Mouse (Mus musculus): ENCODE data around the gene Olfr353. TPM values are rescaled to one million over a fixed set of nuclear protein-coding genes. Genes with fewer than 3 reads are reported as not detected.

The Olfr353 gene
- not detected in 2 replicates for polyA plus RNA-seq (2015; fragmentation: Nextera tagmentation; extraction: Ambion mirVana)

GRCm38 (mm10) chr2:36892836-36893235, at the start of gene Olfr353:
TSS of gene Olfr353 (minus strand) at chr2:36892936.
- no peaks in the 10 kb centered on the region for H3K4me1 ChIP-seq (replicated peaks)
- no peak within 1 kb of the TSS for H3K27ac ChIP-seq (replicated peaks)
- no peak within 1 kb of the TSS for H3K9ac ChIP-seq
- no peak for ATAC-seq (ENCODE audit: insufficient read depth)
- H3K9me3 ChIP-seq (replicated peaks) = no peaks in the 10 kb centered on the region
- H3K27me3 ChIP-seq = no peaks in the 10 kb centered on the region
- no peak within 1 kb of the TSS for H3K4me2 ChIP-seq
- H3K36me3 ChIP-seq (replicated peaks) = no peaks in the 10 kb centered on the region
- no peak within 1 kb of the TSS for H3K4me3 ChIP-seq (replicated peaks)

- H3K9ac ChIP-seq = no peak within 1 kb of the TSS
- 53% methylated on average over 2 of the region's 2 CpGs for WGBS (ENCODE audit: insufficient replicate concordance)
- no peaks in the 10 kb centered on the region for H3K9me3 ChIP-seq (replicated peaks)
- no peak within 1 kb of the TSS for H3K27ac ChIP-seq (replicated peaks)
- H3K36me3 ChIP-seq (replicated peaks) = no peaks in the 10 kb centered on the region
- H3K4me3 ChIP-seq (replicated peaks) = no peak within 1 kb of the TSS
- no peaks in the 10 kb centered on the region for H3K4me1 ChIP-seq (replicated peaks)
- H3K4me2 ChIP-seq = no peak within 1 kb of the TSS
- no peaks in the 10 kb centered on the region for H3K27me3 ChIP-seq
- no peak for ATAC-seq (ENCODE audit: insufficient read depth)
Observed at GRCm38 (mm10) chr2:36936821-36937220, 44.1 kb upstream of the Olfr353 start, which contains the start of gene Olfr356. TSS of gene Olfr356 (plus strand) at chr2:36937121.

DNA sequence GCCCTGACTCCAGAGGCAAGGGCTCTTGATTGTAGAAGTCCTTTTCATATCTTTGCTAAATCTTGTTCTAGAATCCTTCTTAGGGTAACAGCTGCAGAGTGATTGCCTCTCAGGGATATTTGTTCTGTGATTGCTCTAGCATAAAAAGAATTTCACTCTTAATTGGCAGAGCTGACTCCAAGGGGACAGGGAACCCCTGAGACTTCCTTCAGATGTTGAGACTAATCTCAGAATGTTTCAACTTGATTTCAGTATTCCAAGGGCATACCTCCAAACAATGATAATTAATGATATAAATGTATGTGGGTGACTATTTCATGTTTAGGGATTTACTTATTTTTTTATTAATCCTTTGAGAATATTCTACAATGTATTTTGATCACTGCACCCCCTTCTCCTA, 36.1 kb upstream of the Olfr353 start, which contains the start of gene Olfr355:
Gene Olfr355, minus strand, starts transcription at position 101 of the 400 bp plus-strand sequence.
- H3K4me2 ChIP-seq = no peak within 1 kb of the TSS
- H3K4me1 ChIP-seq (replicated peaks) = no peaks in the 10 kb centered on the region
- no peak within 1 kb of the TSS for H3K27ac ChIP-seq (replicated peaks)
- ATAC-seq (ENCODE audit: insufficient read depth) = no peak
- no peak within 1 kb of the TSS for H3K4me3 ChIP-seq (replicated peaks)
- H3K36me3 ChIP-seq (replicated peaks) = no peaks in the 10 kb centered on the region
- no peaks in the 10 kb centered on the region for H3K9me3 ChIP-seq (replicated peaks)
- no peak within 1 kb of the TSS for H3K9ac ChIP-seq
- H3K27me3 ChIP-seq = no peaks in the 10 kb centered on the region

GRCm38 (mm10) chr2:36905380-36905779, 12.6 kb upstream of the Olfr353 start, which contains the start of gene Olfr354:
TSS of gene Olfr354 (plus strand) at chr2:36905680.
- Histone ChIP-seq H3K9me3 (replicated peaks) (no peaks in the 10 kb centered on the region), H3K9ac (no peak within 1 kb of the TSS), H3K36me3 (replicated peaks) (no peaks in the 10 kb centered on the region), H3K4me3 (replicated peaks) (no peak within 1 kb of the TSS), H3K4me2 (no peak within 1 kb of the TSS), H3K27ac (replicated peaks) (no peak within 1 kb of the TSS), H3K27me3 (no peaks in the 10 kb centered on the region), H3K4me1 (replicated peaks) (no peaks in the 10 kb centered on the region)
- no peak for ATAC-seq (ENCODE audit: insufficient read depth)

GRCm38 (mm10) chr2:36897114-36897513, 4.4 kb upstream of the Olfr353 start:
- Histone ChIP-seq H3K27ac (replicated peaks) (no peak overlapping the region), H3K9ac (no peak overlapping the region), H3K4me1 (replicated peaks) (no peaks in the 10 kb centered on the region), H3K36me3 (replicated peaks) (no peaks in the 10 kb centered on the region), H3K9me3 (replicated peaks) (no peaks in the 10 kb centered on the region), H3K27me3 (no peaks in the 10 kb centered on the region), H3K4me3 (replicated peaks) (no peak overlapping the region), H3K4me2 (no peak overlapping the region)
- no peak for ATAC-seq (ENCODE audit: insufficient read depth)

DNA sequence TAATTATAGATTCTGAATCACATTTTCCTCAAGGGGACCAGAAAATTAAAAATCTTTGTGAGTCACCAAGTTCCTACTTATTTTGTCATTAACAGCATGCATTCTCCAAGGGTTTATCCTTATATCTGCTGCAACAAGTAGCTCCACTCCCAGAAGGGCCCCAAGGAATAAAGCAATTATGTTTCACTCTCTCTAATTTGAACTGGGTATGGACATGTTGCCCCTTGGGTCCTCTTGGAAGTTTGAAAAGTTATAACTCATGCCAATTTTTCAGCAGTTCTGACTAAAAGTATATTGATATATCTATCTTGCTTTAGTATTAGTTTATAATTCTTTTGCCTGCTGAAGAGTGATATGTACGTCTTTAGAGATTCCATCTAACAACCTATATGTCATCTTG, 24.6 kb downstream of the Olfr353 start, which contains the start of gene Olfr352:
Gene Olfr352, plus strand, starts transcription at position 301 of the 400 bp plus-strand sequence.
- WGBS (ENCODE audit: insufficient replicate concordance) = 54% methylated on average over 1 of the region's 1 CpGs
- H3K9ac ChIP-seq = no peak within 1 kb of the TSS
- H3K27me3 ChIP-seq = no peaks in the 10 kb centered on the region
- H3K9me3 ChIP-seq (replicated peaks) = no peaks in the 10 kb centered on the region
- H3K4me3 ChIP-seq (replicated peaks) = no peak within 1 kb of the TSS
- no peak for ATAC-seq (ENCODE audit: insufficient read depth)
- H3K36me3 ChIP-seq (replicated peaks) = no peaks in the 10 kb centered on the region
- H3K4me1 ChIP-seq (replicated peaks) = no peaks in the 10 kb centered on the region
- H3K4me2 ChIP-seq = no peak within 1 kb of the TSS
- no peak within 1 kb of the TSS for H3K27ac ChIP-seq (replicated peaks)

- H3K27ac ChIP-seq (replicated peaks) = no peak within 1 kb of the TSS
- H3K9ac ChIP-seq = no peak within 1 kb of the TSS
- no peak within 1 kb of the TSS for H3K4me3 ChIP-seq (replicated peaks)
- H3K27me3 ChIP-seq = no peaks in the 10 kb centered on the region
- no peaks in the 10 kb centered on the region for H3K36me3 ChIP-seq (replicated peaks)
- H3K4me1 ChIP-seq (replicated peaks) = no peaks in the 10 kb centered on the region
- no peaks in the 10 kb centered on the region for H3K9me3 ChIP-seq (replicated peaks)
- 55% methylated on average over 1 of the region's 1 CpGs for WGBS (ENCODE audit: insufficient replicate concordance)
- no peak for ATAC-seq (ENCODE audit: insufficient read depth)
- H3K4me2 ChIP-seq = no peak within 1 kb of the TSS
Observed at GRCm38 (mm10) chr2:36862560-36862959, 30.2 kb downstream of the Olfr353 start, which contains the start of gene Olfr351. TSS of gene Olfr351 (minus strand) at chr2:36862660.

GRCm38 (mm10) chr2:36846010-36846409, 46.7 kb downstream of the Olfr353 start, which contains the start of gene Olfr350:
TSS of gene Olfr350 (plus strand) at chr2:36846310.
- no peak within 1 kb of the TSS for H3K4me2 ChIP-seq
- no peaks in the 10 kb centered on the region for H3K9me3 ChIP-seq (replicated peaks)
- no peaks in the 10 kb centered on the region for H3K36me3 ChIP-seq (replicated peaks)
- no peaks in the 10 kb centered on the region for H3K4me1 ChIP-seq (replicated peaks)
- H3K27me3 ChIP-seq = no peaks in the 10 kb centered on the region
- H3K4me3 ChIP-seq (replicated peaks) = no peak within 1 kb of the TSS
- H3K27ac ChIP-seq (replicated peaks) = no peak within 1 kb of the TSS
- WGBS (ENCODE audit: insufficient replicate concordance) = 50% methylated on average over 1 of the region's 1 CpGs
- ATAC-seq (ENCODE audit: insufficient read depth) = no peak
- no peak within 1 kb of the TSS for H3K9ac ChIP-seq

Other genes with a start within 250 kb of the Olfr353 start
- gene Olfr346, start 207.1 kb downstream of the Olfr353 start, polyA plus RNA-seq (2015; fragmentation: Nextera tagmentation; extraction: Ambion mirVana) = not detected in 2 replicates
- gene Olfr347, start 161.0 kb downstream of the Olfr353 start, polyA plus RNA-seq (2015; fragmentation: Nextera tagmentation; extraction: Ambion mirVana) = not detected in 2 replicates
- not detected in 2 replicates for gene Olfr348, start 108.7 kb downstream of the Olfr353 start, polyA plus RNA-seq (2015; fragmentation: Nextera tagmentation; extraction: Ambion mirVana)
- gene Olfr50, start 102.4 kb downstream of the Olfr353 start, polyA plus RNA-seq (2015; fragmentation: Nextera tagmentation; extraction: Ambion mirVana) = not detected in 2 replicates
- gene Olfr3, start 75.9 kb downstream of the Olfr353 start, polyA plus RNA-seq (2015; fragmentation: Nextera tagmentation; extraction: Ambion mirVana) = not detected in 2 replicates
- gene Olfr350, start 46.6 kb downstream of the Olfr353 start, polyA plus RNA-seq (2015; fragmentation: Nextera tagmentation; extraction: Ambion mirVana) = not detected in 2 replicates
- gene Olfr351, start 30.3 kb downstream of the Olfr353 start, polyA plus RNA-seq (2015; fragmentation: Nextera tagmentation; extraction: Ambion mirVana) = not detected in 2 replicates
- not detected in 2 replicates for gene Olfr352, start 24.5 kb downstream of the Olfr353 start, polyA plus RNA-seq (2015; fragmentation: Nextera tagmentation; extraction: Ambion mirVana)
- gene Olfr354, start 12.7 kb upstream of the Olfr353 start, polyA plus RNA-seq (2015; fragmentation: Nextera tagmentation; extraction: Ambion mirVana) = not detected in 2 replicates
- not detected in 2 replicates for gene Olfr355, start 36.0 kb upstream of the Olfr353 start, polyA plus RNA-seq (2015; fragmentation: Nextera tagmentation; extraction: Ambion mirVana)
- gene Olfr356, start 44.2 kb upstream of the Olfr353 start, polyA plus RNA-seq (2015; fragmentation: Nextera tagmentation; extraction: Ambion mirVana) = not detected in 2 replicates
- not detected in 2 replicates for gene Olfr357, start 100.9 kb upstream of the Olfr353 start, polyA plus RNA-seq (2015; fragmentation: Nextera tagmentation; extraction: Ambion mirVana)
- gene Olfr358, start 116.4 kb upstream of the Olfr353 start, polyA plus RNA-seq (2015; fragmentation: Nextera tagmentation; extraction: Ambion mirVana) = not detected in 2 replicates
- gene Olfr360, start 172.8 kb upstream of the Olfr353 start, polyA plus RNA-seq (2015; fragmentation: Nextera tagmentation; extraction: Ambion mirVana) = not detected in 2 replicates
- gene Olfr361, start 196.4 kb upstream of the Olfr353 start, polyA plus RNA-seq (2015; fragmentation: Nextera tagmentation; extraction: Ambion mirVana) = not detected in 2 replicates
- gene Olfr362, start 225.0 kb upstream of the Olfr353 start, polyA plus RNA-seq (2015; fragmentation: Nextera tagmentation; extraction: Ambion mirVana) = not detected in 2 replicates
- not detected in 2 replicates for gene Olfr364-ps1, start 246.4 kb upstream of the Olfr353 start, polyA plus RNA-seq (2015; fragmentation: Nextera tagmentation; extraction: Ambion mirVana)

Data from liver, embryonic 15.5 days (tissue).